Mouse (Mus musculus): Measurements from ENCODE around the gene Iqcg.
"Not testable (repeated sequence)": the region's sequence is repeated elsewhere in the genome, so short reads cannot be mapped to it uniquely, and the experiment has no call there.

The Iqcg gene

DNA sequence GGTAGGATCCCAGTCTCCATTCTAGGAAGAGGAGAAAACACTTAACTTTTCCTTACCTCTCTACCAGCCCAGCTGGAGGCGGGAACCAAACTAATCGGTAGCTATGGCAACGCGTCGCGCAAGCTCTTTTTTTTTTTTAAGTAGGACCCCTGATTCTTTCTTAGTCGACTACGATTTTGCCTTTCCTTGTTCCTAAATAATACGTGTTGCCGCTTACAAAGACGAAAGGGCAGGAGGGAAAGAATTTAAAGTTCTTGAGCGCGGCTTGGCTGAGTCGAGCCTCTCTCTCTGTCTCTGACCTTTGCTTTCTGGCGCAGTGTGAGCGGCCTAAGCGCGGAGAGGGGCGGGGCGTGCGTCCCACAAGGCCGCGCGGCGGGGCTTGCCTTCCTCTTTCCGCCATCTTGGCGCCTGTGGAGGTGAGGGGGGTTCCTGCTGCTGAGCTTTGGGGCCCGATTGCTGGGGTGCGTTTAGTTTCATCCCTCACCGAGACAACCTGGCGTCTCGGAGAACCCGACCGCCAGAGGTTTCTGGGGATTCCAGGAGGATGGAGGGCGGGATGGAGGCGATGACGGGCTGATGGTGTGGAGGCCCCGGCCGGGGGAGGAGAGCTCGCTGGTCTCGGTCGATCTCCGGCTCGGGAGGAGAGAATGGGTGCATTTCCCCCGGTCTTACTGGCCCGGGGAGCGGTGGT lies at the start of gene Iqcg, which contains the start of gene Rpl35a:
Gene Iqcg (minus strand): TSS at position 124 of the 691 bp plus-strand sequence.
Gene Rpl35a (plus strand): TSS at position 359 of the 691 bp plus-strand sequence.
- peak; percentile 85 for DNase-seq

- no peak for DNase-seq
These were observed 29.6 kb upstream of the Iqcg start for GRCm38 (mm10) chr16:33085666-33086065.

DNA sequence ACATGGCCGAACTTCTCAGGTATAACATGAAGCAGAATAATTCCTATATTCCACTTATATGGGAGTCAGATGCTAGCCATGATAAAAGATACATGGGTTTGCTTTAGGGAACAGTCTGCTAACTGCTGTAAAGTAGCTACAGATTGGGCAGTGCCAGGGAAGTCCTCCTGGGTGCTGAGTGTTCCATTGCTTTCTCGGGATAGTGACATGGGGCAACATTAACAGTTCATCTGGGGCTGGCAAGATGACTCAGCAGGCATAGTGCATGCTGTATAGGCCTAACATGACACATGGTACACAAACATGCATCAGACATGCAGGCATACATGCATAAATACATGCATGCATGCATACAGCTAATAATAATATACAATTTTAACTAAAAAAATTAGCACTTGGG lies 28.0 kb upstream of the Iqcg start:
- no peak for DNase-seq

GRCm38 (mm10) chr16:33082951-33083350 lies 26.9 kb upstream of the Iqcg start:
- no peak for DNase-seq

GRCm38 (mm10) chr16:33080063-33080462 lies 24.0 kb upstream of the Iqcg start:
- no peak for DNase-seq

GRCm38 (mm10) chr16:33077069-33077627 lies 21.1 kb upstream of the Iqcg start:
- DNase-seq, result no peak

GRCm38 (mm10) chr16:33076078-33076477 lies 20.1 kb upstream of the Iqcg start:
- DNase-seq, result no peak

- DNase-seq, result no peak
These were observed 18.9 kb upstream of the Iqcg start for GRCm38 (mm10) chr16:33074967-33075366.

DNA sequence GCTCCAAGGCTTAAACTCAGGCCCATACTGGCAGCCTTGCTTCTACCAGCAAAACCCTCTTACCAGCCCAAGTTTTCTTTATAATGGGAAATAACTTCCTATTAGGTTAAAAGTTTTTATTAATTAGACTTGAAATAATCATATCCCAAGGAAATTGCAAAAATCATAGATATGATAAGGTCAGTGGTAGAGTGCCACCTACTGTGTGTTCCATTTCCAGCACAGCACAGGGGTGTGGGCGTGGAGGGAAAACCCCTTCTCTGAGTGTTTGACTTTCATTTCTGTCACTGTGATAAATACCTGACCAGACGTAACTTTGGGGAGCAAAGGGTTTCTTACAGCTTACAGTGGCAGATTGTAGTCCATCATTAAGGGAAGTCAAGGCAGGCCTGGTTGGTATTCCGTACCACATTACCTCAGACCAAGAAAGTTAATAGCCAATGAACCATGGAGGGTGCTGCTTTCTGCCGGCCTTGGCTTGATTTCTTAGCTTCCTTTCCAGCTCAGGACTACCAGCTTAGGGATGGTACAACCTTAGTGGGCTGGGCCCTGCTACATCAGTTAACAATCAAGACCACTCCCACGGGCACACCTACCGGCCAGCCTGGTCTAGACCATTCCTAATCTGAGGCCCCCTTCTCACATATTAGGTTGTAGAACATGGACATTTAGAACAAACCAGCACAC lies 17.0 kb upstream of the Iqcg start:
- DNase-seq, result no peak

GRCm38 (mm10) chr16:33070928-33071327 lies 14.9 kb upstream of the Iqcg start:
- DNase-seq, result no peak

- no peak for DNase-seq
These were observed 8.6 kb upstream of the Iqcg start for GRCm38 (mm10) chr16:33064636-33065035.

GRCm38 (mm10) chr16:33063267-33063666 lies 7.2 kb upstream of the Iqcg start:
- DNase-seq, result no peak

DNA sequence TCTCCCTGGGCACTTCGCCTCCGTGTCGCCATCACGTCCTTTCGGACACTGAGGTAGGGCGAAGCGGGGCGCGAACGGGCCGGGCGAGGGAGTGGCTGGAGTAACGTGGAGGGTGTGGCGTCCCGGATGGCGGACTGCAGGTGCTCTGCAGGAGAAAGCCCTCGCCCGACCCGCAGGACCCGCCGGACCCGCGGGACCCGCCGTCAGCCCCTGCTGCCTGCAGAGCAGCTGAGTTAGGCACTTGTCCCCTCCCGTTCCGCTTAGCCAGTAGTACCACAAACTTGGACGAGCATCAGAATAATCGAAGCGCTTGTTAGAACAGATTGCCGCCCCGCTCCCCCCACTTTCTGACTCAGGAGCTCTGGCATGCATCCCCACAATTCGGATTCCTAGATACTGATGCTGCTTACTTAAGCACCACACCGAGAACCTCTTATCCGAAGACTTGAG lies 6.7 kb upstream of the Iqcg start:
- DNase-seq, result peak; percentile 87

DNA sequence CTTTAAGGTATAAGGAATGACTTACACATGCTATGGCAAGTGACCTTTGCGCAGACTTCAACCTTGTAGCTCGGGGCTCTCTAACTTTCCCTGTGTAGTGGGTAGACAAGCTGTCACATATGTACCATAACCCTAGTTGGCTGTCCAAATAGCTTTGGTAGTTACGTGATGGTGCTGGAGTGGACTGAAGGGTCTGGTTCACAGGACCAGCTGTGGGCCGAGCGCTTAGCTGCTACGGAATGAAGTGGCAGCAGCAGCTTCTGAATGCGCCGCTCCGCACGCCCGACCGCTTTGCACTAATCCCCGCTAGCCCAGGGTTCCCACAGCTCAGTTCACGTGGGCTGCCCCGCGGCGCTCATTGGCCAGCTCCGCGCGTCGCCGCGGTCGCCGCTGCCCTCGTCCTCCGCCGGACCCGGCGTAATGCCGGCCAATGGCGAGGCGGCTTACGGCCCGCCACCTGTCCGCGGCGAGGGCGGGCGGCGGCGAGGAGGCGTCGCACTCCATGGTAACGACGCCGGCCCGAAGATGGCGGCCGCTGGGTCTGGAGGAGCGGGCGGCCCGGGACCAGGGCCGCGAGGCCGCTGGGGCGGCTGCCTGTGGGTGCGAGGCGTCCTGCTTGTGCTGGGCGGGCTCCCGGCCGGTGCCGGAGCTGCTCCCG lies 6.1 kb upstream of the Iqcg start, which contains the start of gene Lmln:
Gene Lmln (plus strand): TSS at position 498 of the 658 bp plus-strand sequence.
- peak; percentile 91 for DNase-seq

GRCm38 (mm10) chr16:33061400-33061799 lies 5.4 kb upstream of the Iqcg start:
- no peak for DNase-seq

DNA sequence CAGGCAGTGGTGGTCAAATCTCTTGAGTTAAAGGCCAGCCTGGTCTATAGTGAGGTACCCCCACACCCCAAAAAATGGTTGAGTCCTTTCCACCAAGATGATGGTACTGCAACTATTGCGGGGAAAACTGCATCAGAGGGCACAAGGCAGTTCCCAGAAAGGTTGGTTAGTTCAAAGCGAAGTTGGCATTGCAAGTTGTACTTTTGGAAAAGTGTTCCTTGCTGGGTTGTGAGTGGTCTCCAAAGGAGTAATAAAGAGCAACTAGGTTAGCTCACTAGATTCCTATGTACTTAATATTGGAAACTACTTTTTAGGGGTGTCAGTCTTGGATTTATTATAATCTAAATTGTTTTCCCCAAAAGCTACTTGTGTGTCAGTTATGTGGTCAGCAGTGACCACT lies 4.9 kb upstream of the Iqcg start:
- DNase-seq, result no peak

DNA sequence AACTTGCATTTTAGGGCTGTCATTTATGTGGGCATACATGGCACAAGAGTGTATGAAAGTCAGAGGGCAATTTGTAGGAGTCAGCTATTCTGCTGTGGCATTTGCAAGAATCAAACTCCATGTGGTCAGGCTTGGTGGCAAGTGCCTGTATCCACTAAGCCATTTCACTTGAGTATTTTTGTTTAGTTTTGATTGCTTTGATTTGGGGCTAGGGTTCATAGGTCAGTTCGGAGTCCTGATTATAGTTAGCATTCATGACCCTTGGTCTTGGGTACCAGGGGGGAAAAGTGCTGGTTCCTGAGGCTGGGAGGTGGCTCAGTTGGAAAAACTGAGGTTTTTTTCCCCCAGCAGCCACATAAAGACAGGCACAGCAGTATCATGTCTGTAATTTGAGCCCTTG lies 3.5 kb upstream of the Iqcg start:
- no peak for DNase-seq

- not testable (repeated sequence) for DNase-seq
These were observed 2.6 kb upstream of the Iqcg start for GRCm38 (mm10) chr16:33058656-33059055.

DNA sequence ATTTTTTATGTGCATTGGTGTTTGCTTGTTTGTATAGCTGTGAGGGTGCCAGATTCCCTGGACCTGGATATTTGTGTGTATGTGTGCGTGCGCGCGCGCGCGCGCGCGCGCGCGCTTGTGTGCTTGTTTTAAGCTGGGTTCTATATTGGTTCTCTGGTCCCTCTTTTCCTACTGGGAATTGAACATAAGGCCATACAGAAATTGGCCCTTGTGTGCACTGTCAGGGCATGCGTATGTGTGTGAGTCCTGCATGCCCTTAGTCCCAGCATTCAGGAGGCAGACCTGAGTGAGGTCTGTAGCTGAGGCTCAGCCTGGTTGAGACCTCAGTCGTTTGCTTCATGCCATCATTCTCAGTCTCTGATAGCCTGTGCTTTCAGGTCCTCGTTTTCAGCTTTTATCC lies 2.0 kb upstream of the Iqcg start:
- DNase-seq, result no peak

DNA sequence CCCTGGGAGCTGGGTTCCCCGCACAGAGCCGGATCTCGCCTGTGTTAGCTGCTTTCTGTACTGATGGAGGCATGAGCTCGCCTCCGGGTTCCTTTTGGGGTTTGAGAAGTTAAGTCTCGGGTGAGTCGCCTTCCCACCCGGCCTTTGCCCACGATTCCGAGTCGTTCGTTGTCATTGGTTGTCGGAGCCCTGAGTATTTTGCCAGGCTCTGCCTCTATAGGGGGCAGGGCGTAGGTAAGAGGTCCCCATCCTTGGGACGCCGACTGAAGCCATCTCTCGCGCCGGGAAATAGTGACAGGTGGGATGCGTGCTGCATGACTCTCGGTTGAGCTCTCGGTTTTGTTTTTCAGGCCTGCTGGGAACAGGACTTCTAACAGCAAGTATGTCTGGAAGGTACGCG lies 768 bp upstream of the Iqcg start:
- DNase-seq, result peak; percentile 30

DNA sequence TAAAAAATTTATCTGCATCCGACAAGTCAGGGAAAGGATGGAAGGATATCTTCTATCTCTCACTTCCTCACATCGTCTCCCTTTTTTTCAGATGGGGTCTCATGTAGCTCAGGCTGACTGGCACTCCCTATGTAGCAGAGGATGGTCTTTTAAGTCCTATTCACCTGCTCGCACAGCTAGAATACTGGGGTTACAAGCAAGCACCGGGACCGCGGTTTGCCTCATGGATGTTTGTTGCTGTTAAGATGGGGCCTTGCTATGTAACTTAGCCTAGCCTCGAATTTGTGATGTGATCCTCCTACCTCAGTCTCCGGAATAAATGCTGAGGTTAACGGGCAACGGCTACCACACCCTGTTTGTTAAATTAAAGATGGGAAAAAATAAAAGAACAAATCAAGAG lies 363 bp downstream of the Iqcg start:
- DNase-seq, result no peak

- DNase-seq, result not testable (repeated sequence)
These were observed 1.1 kb downstream of the Iqcg start for GRCm38 (mm10) chr16:33054927-33055326.

DNA sequence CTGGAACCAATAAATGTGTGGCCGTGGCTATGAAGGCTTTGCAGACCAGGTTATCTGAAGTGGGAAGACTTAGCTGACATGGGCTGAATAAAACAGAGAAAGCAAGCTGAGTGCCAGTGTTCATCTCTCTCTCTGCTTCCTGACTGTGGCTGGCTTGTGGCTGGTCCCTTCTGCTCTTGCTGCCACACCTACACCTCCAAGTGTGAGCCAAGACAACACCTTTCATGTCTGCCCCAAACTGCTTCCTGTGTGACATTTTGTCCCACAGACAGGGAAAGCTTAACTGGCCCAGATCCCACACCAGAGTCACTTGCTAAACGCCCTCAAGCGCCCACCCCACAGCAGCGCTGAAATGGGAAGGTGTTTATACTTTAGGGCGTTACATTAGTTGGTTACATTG lies 2.9 kb downstream of the Iqcg start:
- no peak for DNase-seq

GRCm38 (mm10) chr16:33049809-33050208 lies 6.2 kb downstream of the Iqcg start:
- DNase-seq, result no peak
